Mouse (Mus musculus) granulocyte monocyte progenitor cell, adult 5-6 weeks (primary cell): ENCODE measurements around the gene Cpne4. TPM values are rescaled to one million over a fixed set of nuclear protein-coding genes. Genes with fewer than 3 reads are reported as not detected.
A peak's percentile ranks its signal among the peaks of the same experiment; 100 is the strongest.

Source experiments
- ATAC-seq: replicated peaks from 2 replicates; pipeline ENCODE4 v1.8.0; 2016; ENCODE audit warnings: mild to moderate bottlenecking, moderate TSS enrichment, inconsistent platforms; ENCODE audit not compliant: poor library complexity, severe bottlenecking
- total RNA-seq, 2 experiments: library from RNA; stranded (forward) in 1 of 2; stranded (reverse) in 1 of 2; fragments of 200-712, 200-1000 nt in 1 of 2; fragments of >200 nt in 1 of 2; fragmentation: Nextera tagmentation in 1 of 2; gene quantifications; 2 replicates each; pipeline ENCODE4 v1.2.3; 2014 to 2017

Cpne4 gene
- total RNA-seq, 2 experiments from 2014 or later = not detected

- no peak for ATAC-seq
Observed at GRCm38 (mm10) chr9:104854245-104854921, 307.3 kb downstream of the Cpne4 start.

- ATAC-seq = no peak
Observed at GRCm38 (mm10) chr9:104865830-104866229, 318.7 kb downstream of the Cpne4 start.

GRCm38 (mm10) chr9:104872586-104872985 lies 325.5 kb downstream of the Cpne4 start:
- ATAC-seq = no peak

- ATAC-seq = no peak
Observed at GRCm38 (mm10) chr9:104874157-104874556, 327.1 kb downstream of the Cpne4 start.

- no peak for ATAC-seq
Observed at GRCm38 (mm10) chr9:104877014-104877413, 329.9 kb downstream of the Cpne4 start.

- ATAC-seq = no peak
Observed at GRCm38 (mm10) chr9:104878558-104878957, 331.5 kb downstream of the Cpne4 start.

- ATAC-seq = no peak
Observed at GRCm38 (mm10) chr9:104890517-104890916, 343.4 kb downstream of the Cpne4 start.

- no peak for ATAC-seq
Observed at GRCm38 (mm10) chr9:104895360-104895759, 348.3 kb downstream of the Cpne4 start.

- ATAC-seq = no peak
Observed at GRCm38 (mm10) chr9:104901118-104901517, 354.0 kb downstream of the Cpne4 start.

- no peak for ATAC-seq
Observed at GRCm38 (mm10) chr9:104901827-104902226, 354.7 kb downstream of the Cpne4 start.

- no peak for ATAC-seq
Observed at GRCm38 (mm10) chr9:104912686-104913085, 365.6 kb downstream of the Cpne4 start.

GRCm38 (mm10) chr9:104913327-104913726 lies 366.2 kb downstream of the Cpne4 start:
- ATAC-seq = no peak

GRCm38 (mm10) chr9:104921197-104921596 lies 374.1 kb downstream of the Cpne4 start:
- ATAC-seq = no peak

- ATAC-seq = no peak
Observed at GRCm38 (mm10) chr9:104922051-104922450, 375.0 kb downstream of the Cpne4 start.

GRCm38 (mm10) chr9:104928806-104929205 lies 381.7 kb downstream of the Cpne4 start:
- ATAC-seq = no peak

- ATAC-seq = no peak
Observed at GRCm38 (mm10) chr9:104940389-104940788, 393.3 kb downstream of the Cpne4 start.

- no peak for ATAC-seq
Observed at GRCm38 (mm10) chr9:104950551-104950950, 403.5 kb downstream of the Cpne4 start.

- ATAC-seq = no peak
Observed at GRCm38 (mm10) chr9:104952176-104952575, 405.1 kb downstream of the Cpne4 start.

GRCm38 (mm10) chr9:104972828-104973227 lies 425.7 kb downstream of the Cpne4 start:
- ATAC-seq = peak; percentile 100

- no peak for ATAC-seq
Observed at GRCm38 (mm10) chr9:104981934-104982548, 435.0 kb downstream of the Cpne4 start.

- ATAC-seq = no peak
Observed at GRCm38 (mm10) chr9:104998225-104998624, 451.1 kb downstream of the Cpne4 start.

- ATAC-seq = no peak
Observed at GRCm38 (mm10) chr9:105010721-105011120, 463.6 kb downstream of the Cpne4 start.
